Mouse (Mus musculus) forebrain, embryonic 14.5 days (tissue): ENCODE measurements at regions not wholly inside any gene's neighbourhood (a gene's known extent, or its start where the extent isn't known, plus 50 kb on each side); places are given as distances from the start of the nearest gene placed in this dataset.
A peak's percentile ranks its signal among the peaks of the same experiment; 100 is the strongest.

Experiments
- ATAC-seq: fragments of 200-750 bp; cut with Nextera tagmentation; 2 replicates; pipeline ENCODE4 v1.8.0; 2017; ENCODE audit warnings: mild to moderate bottlenecking, moderate library complexity
- DNase-seq: peaks from one replicate; pipeline ENCODE4 v3.0.0-alpha.2; 2015; ENCODE audit warnings: low spot score
- H3K27ac ChIP-seq: fragments of 300-500 bp; sonication (generic); 2 replicates; pipeline ENCODE4 v1.5.1; 2014; ENCODE audit warnings: low read depth, mild to moderate bottlenecking, control low read depth, low read length, moderate library complexity
- H3K27me3 ChIP-seq: fragments of 300-500 bp; sonication (generic); replicated peaks from 2 replicates; pipeline ENCODE4 v1.6.1; 2014; ENCODE audit warnings: low read length, control low read depth, mixed read lengths; ENCODE audit not compliant: control insufficient read depth, insufficient read depth
- H3K36me3 ChIP-seq: fragments of 300-500 bp; sonication (generic); 2 replicates; pipeline ENCODE4 v1.6.1; 2014; ENCODE audit warnings: low read length, control low read depth; ENCODE audit not compliant: control insufficient read depth, insufficient read depth
- H3K4me1 ChIP-seq: fragments of 300-500 bp; sonication (generic); 2 replicates; pipeline ENCODE4 v1.6.1; 2014; ENCODE audit warnings: antibody characterized with exemption, low read length, control low read depth; ENCODE audit not compliant: control insufficient read depth, insufficient read depth
- H3K4me2 ChIP-seq: fragments of 300-500 bp; sonication (generic); 2 replicates; pipeline ENCODE4 v1.6.1; 2014; ENCODE audit warnings: mild to moderate bottlenecking, control low read depth, low read length
- H3K4me3 ChIP-seq: fragments of 300-500 bp; sonication (generic); 2 replicates; pipeline ENCODE4 v1.5.1; 2014; ENCODE audit warnings: low read depth, low read length, control low read depth
- H3K9ac ChIP-seq: fragments of 300-500 bp; sonication (generic); 2 replicates; pipeline ENCODE4 v1.6.1; 2014; ENCODE audit warnings: mild to moderate bottlenecking, low read length, control low read depth, moderate library complexity
- H3K9me3 ChIP-seq: fragments of 300-500 bp; sonication (generic); replicated peaks from 2 replicates; pipeline ENCODE4 v1.6.1; 2016; ENCODE audit warnings: low read length, control low read depth, mixed read lengths; ENCODE audit not compliant: control insufficient read depth
- WGBS: fragments of 180-500 bp; shearing (Covaris S2); extraction: QIAGEN DNeasy Blood & Tissue Kit; methylation state at CpG from one replicate; pipeline ENCODE4 v1.1.7; 2014; 5-methylcytosine and 5-hydroxymethylcytosine counted together

DNA sequence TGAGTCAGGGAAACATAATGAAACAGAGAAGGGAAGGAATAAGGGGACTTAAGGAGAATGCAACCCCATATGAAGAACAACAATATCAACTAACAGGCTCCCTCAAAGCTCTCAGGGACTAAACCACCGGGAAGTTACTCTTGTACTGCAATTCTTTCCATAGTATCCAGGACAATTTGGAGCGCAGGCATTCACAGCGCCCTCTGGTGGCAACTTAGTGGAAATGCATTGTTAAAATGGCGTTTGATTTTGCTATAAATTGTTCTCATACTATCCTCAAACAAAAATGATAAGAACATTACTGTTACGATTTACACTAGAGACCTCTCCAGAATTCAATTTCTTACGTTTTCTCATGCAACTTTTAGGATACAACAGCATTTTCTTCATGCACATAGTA, 1126.1 kb downstream of the Pcdh9 start:
- Histone ChIP-seq H3K4me2 (no peak overlapping the region), H3K9ac (no peak overlapping the region), H3K4me1 (no peaks in the 10 kb centered on the region), H3K9me3 (no peaks in the 10 kb centered on the region), H3K27ac (no peak overlapping the region), H3K27me3 (no peaks in the 10 kb centered on the region), H3K36me3 (no peaks in the 10 kb centered on the region), H3K4me3 (no peak overlapping the region)
- ATAC-seq (no peak), DNase-seq (no peak)
- WGBS = 32% methylated on average over 6 of the region's 6 CpGs

- H3K4me1 ChIP-seq = no peaks in the 10 kb centered on the region
- H3K27me3 ChIP-seq = no peaks in the 10 kb centered on the region
- ATAC-seq = no peak
- no peaks in the 10 kb centered on the region for H3K9me3 ChIP-seq
- no peak overlapping the region for H3K4me3 ChIP-seq
- no peak overlapping the region for H3K4me2 ChIP-seq
- no peak overlapping the region for H3K9ac ChIP-seq
- H3K27ac ChIP-seq = no peak overlapping the region
- DNase-seq = no peak
- H3K36me3 ChIP-seq = no peaks in the 10 kb centered on the region
- WGBS = 77% methylated on average over 9 of the region's 9 CpGs
Observed at GRCm38 (mm10) chr14:92754676-92755075, 1135.8 kb downstream of the Pcdh9 start.

DNA sequence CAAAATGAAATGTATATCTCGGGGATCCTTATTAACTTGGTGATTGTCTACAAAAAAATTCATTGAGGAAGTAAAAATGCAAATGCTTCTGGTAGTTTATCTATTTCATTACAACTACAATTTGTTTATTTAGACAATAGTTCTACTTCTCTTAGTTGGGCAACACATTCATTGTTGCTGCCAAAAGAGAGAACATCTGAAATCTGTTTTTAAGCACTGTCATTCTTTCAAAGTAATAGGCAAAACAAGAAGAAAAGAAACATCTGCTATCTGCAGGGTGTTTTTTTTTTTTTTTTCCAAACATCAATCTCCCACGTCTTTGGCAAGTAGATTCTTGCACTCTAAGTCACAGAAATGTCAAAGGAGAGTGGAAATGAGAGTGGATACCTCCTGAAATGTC, 1172.8 kb downstream of the Pcdh9 start:
- no peak overlapping the region for H3K9ac ChIP-seq
- no peaks in the 10 kb centered on the region for H3K9me3 ChIP-seq
- DNase-seq = no peak
- no peaks in the 10 kb centered on the region for H3K27me3 ChIP-seq
- no peak overlapping the region for H3K4me3 ChIP-seq
- no peak overlapping the region for H3K4me2 ChIP-seq
- WGBS = 73% methylated on average over 2 of the region's 2 CpGs
- H3K36me3 ChIP-seq = no peaks in the 10 kb centered on the region
- H3K27ac ChIP-seq = no peak overlapping the region
- no peak for ATAC-seq
- H3K4me1 ChIP-seq = no peaks in the 10 kb centered on the region

DNA sequence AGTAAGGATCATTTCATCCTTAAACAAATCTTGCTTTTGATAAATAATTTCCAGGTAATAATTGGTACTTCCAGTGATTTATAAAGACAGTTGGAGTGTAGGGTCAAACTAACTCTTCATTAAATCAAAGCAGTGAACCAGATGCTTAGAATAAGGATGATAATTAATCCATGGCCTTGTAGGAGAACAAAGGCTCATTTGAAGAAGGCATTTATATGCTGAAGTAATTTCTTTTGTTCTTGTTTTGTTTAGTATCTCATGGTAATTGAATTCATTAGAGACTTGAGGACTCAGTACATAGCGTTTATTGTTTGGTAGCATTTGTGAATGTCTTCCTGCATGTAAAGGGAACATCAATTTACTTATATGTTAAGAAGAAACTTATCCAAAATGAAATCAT, 1202.3 kb downstream of the Pcdh9 start:
- Histone ChIP-seq H3K4me1 (no peaks in the 10 kb centered on the region), H3K4me3 (no peak overlapping the region), H3K9ac (no peak overlapping the region), H3K27ac (no peak overlapping the region), H3K4me2 (no peak overlapping the region), H3K9me3 (no peaks in the 10 kb centered on the region), H3K27me3 (no peaks in the 10 kb centered on the region), H3K36me3 (no peaks in the 10 kb centered on the region)
- WGBS = 25% methylated on average over 1 of the region's 1 CpGs
- DNase-seq = no peak
- no peak for ATAC-seq

DNA sequence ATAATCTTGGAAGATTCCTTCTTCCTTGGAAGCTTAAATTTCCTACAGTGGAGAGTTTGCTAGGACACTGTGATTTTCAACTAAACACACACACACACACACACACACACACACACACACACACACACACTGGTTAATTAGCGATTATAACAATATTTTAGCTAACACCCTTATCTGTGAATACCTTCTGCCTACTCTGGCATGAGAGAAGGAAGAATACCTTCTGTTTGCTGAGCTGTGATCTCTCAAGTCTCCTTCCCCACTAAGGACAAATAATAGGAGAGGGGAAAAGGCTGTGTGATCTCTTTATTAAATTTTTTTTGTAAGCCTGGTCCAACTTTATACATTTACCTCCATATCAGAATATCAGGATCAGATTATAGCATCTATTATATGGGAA, 1203.4 kb downstream of the Pcdh9 start:
- no peak for ATAC-seq
- no peak overlapping the region for H3K27ac ChIP-seq
- no peak overlapping the region for H3K4me2 ChIP-seq
- WGBS = 57% methylated on average over 1 of the region's 1 CpGs
- no peak overlapping the region for H3K4me3 ChIP-seq
- no peaks in the 10 kb centered on the region for H3K36me3 ChIP-seq
- DNase-seq = no peak
- H3K27me3 ChIP-seq = no peaks in the 10 kb centered on the region
- no peaks in the 10 kb centered on the region for H3K9me3 ChIP-seq
- no peaks in the 10 kb centered on the region for H3K4me1 ChIP-seq
- no peak overlapping the region for H3K9ac ChIP-seq

- peak; percentile 44 for DNase-seq
- WGBS = 13% methylated on average over 4 of the region's 4 CpGs
- H3K4me2 ChIP-seq = no peak overlapping the region
- ATAC-seq = peak; percentile 26; the same call in 1 of the 2 replicates
- no peak overlapping the region for H3K4me3 ChIP-seq
- H3K9me3 ChIP-seq = no peaks in the 10 kb centered on the region
- peaks cover 6% of the 10 kb centered on the region; the same call in 1 of the 2 replicates for H3K4me1 ChIP-seq
- H3K27ac ChIP-seq = no peak overlapping the region
- no peak overlapping the region for H3K9ac ChIP-seq
- H3K27me3 ChIP-seq = no peaks in the 10 kb centered on the region
- no peaks in the 10 kb centered on the region for H3K36me3 ChIP-seq
Observed at GRCm38 (mm10) chr14:92678845-92679499, 1211.5 kb downstream of the Pcdh9 start.

GRCm38 (mm10) chr14:92674146-92674545, 1216.3 kb downstream of the Pcdh9 start:
- DNase-seq (no peak), ATAC-seq (no peak)
- Histone ChIP-seq H3K4me3 (no peak overlapping the region), H3K36me3 (no peaks in the 10 kb centered on the region), H3K9ac (no peak overlapping the region), H3K27me3 (no peaks in the 10 kb centered on the region), H3K4me1 (peaks cover 6% of the 10 kb centered on the region; the same call in 1 of the 2 replicates), H3K9me3 (no peaks in the 10 kb centered on the region), H3K4me2 (no peak overlapping the region), H3K27ac (no peak overlapping the region)
- WGBS = 86% methylated on average over 3 of the region's 3 CpGs
